In the genomic region with DNA sequence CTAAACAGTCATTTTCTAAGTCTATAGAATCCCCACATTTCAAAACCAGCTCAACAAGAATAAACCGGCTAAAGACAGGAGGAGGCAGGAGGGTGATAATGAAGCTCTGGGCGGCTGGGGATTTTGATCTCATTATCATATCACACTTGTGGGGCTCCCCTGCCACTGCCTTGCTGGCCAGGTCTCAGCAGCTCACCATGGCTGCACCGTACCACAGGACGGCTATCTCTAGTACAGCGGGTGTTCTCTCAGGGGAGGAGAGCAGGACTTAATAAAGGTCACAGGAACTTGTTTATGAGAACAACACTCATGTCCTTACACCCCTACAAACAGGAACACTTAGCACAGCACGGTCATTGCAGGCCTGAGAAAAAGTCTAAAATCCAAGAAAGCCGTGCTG, we compare ENCODE assay signal across 20 mouse cellular contexts. TPM values are rescaled to one million over a fixed set of nuclear protein-coding genes. Genes with fewer than 3 reads are reported as not detected.
DNase-seq lines count a peak whose midpoint lies in the region; ATAC-seq and TF ChIP-seq lines count a peak whose summit lies in the region.
"Had no signal": no experiment of that assay in that cellular context is flagged by ENCODE, and none has a peak within 500 bp of the region (broad histone marks: within the 10 kb centered on the region; RNA-seq: fewer than 3 reads in every experiment).

No protein-coding gene starts in this region.

- no peaks in the 10 kb centered on the region for H3K9me3 ChIP-seq in liver, embryonic 14.5 days (ENCODE audit: control insufficient read depth, low read length)
- no peaks in the 10 kb centered on the region for H3K9me3 ChIP-seq in kidney, embryonic 16.5 days (ENCODE audit: low read length)
- H3K9me3 ChIP-seq: embryonic facial prominence, embryonic 10.5 days; heart, embryonic 10.5 days; hindbrain, embryonic 15.5 days; intestine, embryonic 15.5 days; lung, embryonic 15.5 days; midbrain, embryonic 10.5 days had no signal

- no peak overlapping the region for H3K4me2 ChIP-seq in liver, embryonic 14.5 days (ENCODE audit: low read depth)
- no peak overlapping the region for H3K4me2 ChIP-seq in kidney, embryonic 16.5 days (replicated peaks; ENCODE audit: low read depth, low read length)
- H3K4me2 ChIP-seq: hindbrain, embryonic 15.5 days; intestine, embryonic 15.5 days; lung, embryonic 15.5 days had no signal

- peak; percentile 38; the same call in 1 of the 2 replicates for TF ChIP-seq EP300 in liver, embryonic 14.5 days (IDR thresholded peaks at IDR 0.05; ENCODE audit: low read depth)

- peak; percentile 64; the same call in 1 of the 2 replicates for ATAC-seq in erythroblast, adult 5-6 weeks (replicated peaks; ENCODE audit: low FRiP score, poor library complexity, severe bottlenecking)
- peak; percentile 95 for ATAC-seq in liver, embryonic 14.5 days (ENCODE audit: insufficient read depth)
- ATAC-seq in kidney, embryonic 16.5 days (ENCODE audit: low FRiP score, low TSS enrichment): no peak
- ATAC-seq: CD4-positive, CD25-positive, alpha-beta regulatory T cell, adult 4 months; intestine, embryonic 15.5 days; midbrain, embryonic 16.5 days had no signal

- no peak overlapping the region for H3K4me3 ChIP-seq in left cerebral cortex, adult 2 months
- no peak overlapping the region for H3K4me3 ChIP-seq in liver, embryonic 14.5 days (ENCODE audit: insufficient read depth in 1 of 2, low read depth in 2 of 2, low read length in 2 of 2)
- no peak overlapping the region for H3K4me3 ChIP-seq in kidney, embryonic 16.5 days (ENCODE audit: low read length)
- H3K4me3 ChIP-seq: embryonic facial prominence, embryonic 10.5 days; heart, embryonic 10.5 days; hindbrain, embryonic 15.5 days; intestine, embryonic 15.5 days; lung, embryonic 15.5 days; midbrain, embryonic 10.5 days; myocyte had no signal

- DNase-seq in left cerebral cortex, adult 2 months (ENCODE audit: extremely low spot score in 1 of 2, low spot score in 2 of 2): peak; percentile 2 to 8
- DNase-seq in left cerebral cortex, postnatal 4 days: no peak
- peak in 1 of 3 experiments; percentile 45 for DNase-seq in liver, embryonic 14.5 days (ENCODE audit: low read depth in 3 of 3, low spot score in 3 of 3)
- DNase-seq in testis, postnatal 10 days (ENCODE audit: low spot score): peak; percentile 28
- DNase-seq in thymus, postnatal 10 days (ENCODE audit: low spot score in 2 of 2): no peak
- DNase-seq: lung, postnatal 4 days; thymus, adult 2 months had no signal

- H3K27me3 ChIP-seq in liver, embryonic 14.5 days (ENCODE audit: control insufficient read depth, insufficient read depth, low read length): no peaks in the 10 kb centered on the region
- H3K27me3 ChIP-seq in kidney, embryonic 16.5 days (ENCODE audit: insufficient read depth, low read length): no peaks in the 10 kb centered on the region
- H3K27me3 ChIP-seq: hindbrain, embryonic 15.5 days; intestine, embryonic 15.5 days; lung, embryonic 15.5 days had no signal

- no peak overlapping the region for H3K27ac ChIP-seq in left cerebral cortex, adult 2 months
- no peak overlapping the region; the same call in 1 of the 2 replicates for H3K27ac ChIP-seq in liver, embryonic 14.5 days
- no peak overlapping the region for H3K27ac ChIP-seq in kidney, embryonic 16.5 days (ENCODE audit: low read length)
- H3K27ac ChIP-seq: embryonic facial prominence, embryonic 10.5 days; heart, embryonic 10.5 days; hindbrain, embryonic 15.5 days; intestine, embryonic 15.5 days; lung, embryonic 15.5 days; midbrain, embryonic 10.5 days had no signal

- TF ChIP-seq CTCF in left cerebral cortex, adult 2 months (IDR thresholded peaks at IDR 0.05): no peak
- no peak for TF ChIP-seq CTCF in liver, embryonic 14.5 days (IDR thresholded peaks at IDR 0.05; ENCODE audit: low read depth)

- H3K9ac ChIP-seq in liver, embryonic 14.5 days (replicated peaks): no peak overlapping the region; the same call in 1 of the 2 replicates
- H3K9ac ChIP-seq in kidney, embryonic 16.5 days (replicated peaks; ENCODE audit: low read length): no peak overlapping the region
- H3K9ac ChIP-seq: hindbrain, embryonic 15.5 days; intestine, embryonic 15.5 days; lung, embryonic 15.5 days had no signal

- peaks cover 0 to 7% of the 10 kb centered on the region in 2 experiments; a peak in 2 of 4 replicates for H3K4me1 ChIP-seq in liver, embryonic 14.5 days (replicated peaks; ENCODE audit: control insufficient read depth in 2 of 2, insufficient read depth in 2 of 2, low read length in 1 of 2)
- no peaks in the 10 kb centered on the region for H3K4me1 ChIP-seq in kidney, embryonic 16.5 days (ENCODE audit: insufficient read depth, low read length)
- H3K4me1 ChIP-seq: embryonic facial prominence, embryonic 10.5 days; heart, embryonic 10.5 days; hindbrain, embryonic 15.5 days; intestine, embryonic 15.5 days; lung, embryonic 15.5 days; midbrain, embryonic 10.5 days had no signal

- intact Hi-C loops in left cerebral cortex, adult 2 months (cut with DNase I): no loop called here
- intact Hi-C loops in left cerebral cortex, postnatal 4 days (cut with DNase I): no loop called here

- WGBS in liver, embryonic 14.5 days (ENCODE audit: insufficient replicate concordance): 43% methylated on average over 7 of the region's 7 CpGs
- 92% methylated on average over 7 of the region's 7 CpGs for WGBS in kidney, embryonic 16.5 days

- H3K36me3 ChIP-seq in liver, embryonic 14.5 days (replicated peaks; ENCODE audit: control insufficient read depth, insufficient read depth, low read depth): peaks cover 11% of the 10 kb centered on the region
- H3K36me3 ChIP-seq in kidney, embryonic 16.5 days (ENCODE audit: insufficient read depth, low read length): peaks cover 33% of the 10 kb centered on the region

RNA-seq across cellular contexts. Expression of gene Vps33a, which starts 17.1 kb away (rescaled TPM):
- total RNA-seq in left cerebral cortex, adult 2 months (2021): 100 to 1,000 TPM in 1 of 2 experiments, 10 to 100 TPM in 1; 87.3 to 105 TPM
- 10 to 100 TPM; 71.2 to 83.2 TPM for total RNA-seq in left cerebral cortex, postnatal 4 days (2021)
- 7.7 and 11.5 TPM in 2 replicates for total RNA-seq in erythroblast, adult 5-6 weeks (2015; ENCODE audit: low replicate concordance)
- 6.3 and 9.5 TPM in 2 replicates for total RNA-seq in erythroblast, adult 5-6 weeks (2017; ENCODE audit: low replicate concordance)
- polyA plus RNA-seq in liver, embryonic 14.5 days (2012; rRNA removed): 7.3 and 10.1 TPM in 2 replicates
- polyA plus RNA-seq in liver, embryonic 14.5 days (2014; fragmentation: Nextera tagmentation; extraction: Ambion mirVana): 15.5 and 20.6 TPM in 2 replicates
- 30.2 and 33.1 TPM in 2 replicates for polyA plus RNA-seq in kidney, embryonic 16.5 days (2015; fragmentation: Nextera tagmentation; extraction: Ambion mirVana)

RNA-seq across cellular contexts. Expression of gene Gm49027, which starts 30.4 kb away (rescaled TPM):
- total RNA-seq in left cerebral cortex, adult 2 months (2021): 1 to 10 TPM; 7.0 to 7.7 TPM
- 1 to 10 TPM; 6.4 to 8.3 TPM for total RNA-seq in left cerebral cortex, postnatal 4 days (2021)
- total RNA-seq in erythroblast, adult 5-6 weeks (2015; ENCODE audit: low replicate concordance): not detected in 2 replicates
- total RNA-seq in erythroblast, adult 5-6 weeks (2017; ENCODE audit: low replicate concordance): not detected in 2 replicates
- polyA plus RNA-seq in liver, embryonic 14.5 days (2012; rRNA removed): 0.28 and 0.44 TPM in 2 replicates
- 0.10 and 0.22 TPM in 2 replicates for polyA plus RNA-seq in liver, embryonic 14.5 days (2014; fragmentation: Nextera tagmentation; extraction: Ambion mirVana)
- polyA plus RNA-seq in kidney, embryonic 16.5 days (2015; fragmentation: Nextera tagmentation; extraction: Ambion mirVana): 0.61 and 1.3 TPM in 2 replicates
- total RNA-seq: gastrocnemius, postnatal 36 days had no signal
- polyA plus RNA-seq: CD4-positive, CD25-positive, alpha-beta regulatory T cell, adult 4 months; midbrain, embryonic 10.5 days; myocyte had no signal

RNA-seq across cellular contexts. Expression of gene Diablo, which starts 31.7 kb away (rescaled TPM):
- 10 to 100 TPM; 27.9 to 29.0 TPM for total RNA-seq in left cerebral cortex, adult 2 months (2021)
- 10 to 100 TPM; 42.1 to 47.8 TPM for total RNA-seq in left cerebral cortex, postnatal 4 days (2021)
- 4.2 and 4.4 TPM in 2 replicates for total RNA-seq in erythroblast, adult 5-6 weeks (2015; ENCODE audit: low replicate concordance)
- 10.0 and 18.3 TPM in 2 replicates for total RNA-seq in erythroblast, adult 5-6 weeks (2017; ENCODE audit: low replicate concordance)
- 31.2 and 35.4 TPM in 2 replicates for polyA plus RNA-seq in liver, embryonic 14.5 days (2012; rRNA removed)
- polyA plus RNA-seq in liver, embryonic 14.5 days (2014; fragmentation: Nextera tagmentation; extraction: Ambion mirVana): 55.9 and 62.1 TPM in 2 replicates
- polyA plus RNA-seq in kidney, embryonic 16.5 days (2015; fragmentation: Nextera tagmentation; extraction: Ambion mirVana): 122 and 125 TPM in 2 replicates

RNA-seq across cellular contexts. Expression of gene B3gnt4, which starts 45.4 kb away (rescaled TPM):
- 1 to 10 TPM in 1 of 2 experiments, under 1 TPM in 1; 0.95 to 1.1 TPM for total RNA-seq in left cerebral cortex, adult 2 months (2021)
- 1 to 10 TPM; 1.5 to 2.4 TPM for total RNA-seq in left cerebral cortex, postnatal 4 days (2021)
- not detected in 2 replicates for total RNA-seq in erythroblast, adult 5-6 weeks (2015; ENCODE audit: low replicate concordance)
- not detected in 2 replicates for total RNA-seq in erythroblast, adult 5-6 weeks (2017; ENCODE audit: low replicate concordance)
- polyA plus RNA-seq in liver, embryonic 14.5 days (2012; rRNA removed): not detected in 2 replicates
- 0.10 TPM in 1 of 2 replicates, not detected in the other for polyA plus RNA-seq in liver, embryonic 14.5 days (2014; fragmentation: Nextera tagmentation; extraction: Ambion mirVana)
- 0.21 and 0.89 TPM in 2 replicates for polyA plus RNA-seq in kidney, embryonic 16.5 days (2015; fragmentation: Nextera tagmentation; extraction: Ambion mirVana)
- total RNA-seq: gastrocnemius, postnatal 36 days; heart, postnatal 4 days had no signal

Comparison
In these comparisons a context has a peak if more than half of its experiments do, and no peak if none do; other contexts are left out.
1. DNase-seq: peak in left cerebral cortex, adult 2 months (2 of 2) and testis, postnatal 10 days (single experiment); none in left cerebral cortex, postnatal 4 days (single experiment) and thymus, postnatal 10 days (0 of 2).
2. RNA of gene Vps33a, which starts 17.1 kb away (total RNA-seq): 87.3 to 105 TPM in left cerebral cortex, adult 2 months and 71.2 to 83.2 TPM in left cerebral cortex, postnatal 4 days; 6.3 to 11.5 TPM in erythroblast, adult 5-6 weeks; every median in the first group is over 4 times any median in the second.
3. RNA of gene Gm49027, which starts 30.4 kb away (total RNA-seq): 6.4 to 8.3 TPM in left cerebral cortex, postnatal 4 days and 7.0 to 7.7 TPM in left cerebral cortex, adult 2 months; not detected in erythroblast, adult 5-6 weeks; every median in the first group is over 4 times any median in the second.